Mouse (Mus musculus): Measurements from ENCODE around the gene Cbs. TPM values are rescaled to one million over a fixed set of nuclear protein-coding genes. Genes with fewer than 3 reads are reported as not detected.

The Cbs gene
- polyA plus RNA-seq, 1 experiment from 2014 or later, result 1.2 TPM

DNA sequence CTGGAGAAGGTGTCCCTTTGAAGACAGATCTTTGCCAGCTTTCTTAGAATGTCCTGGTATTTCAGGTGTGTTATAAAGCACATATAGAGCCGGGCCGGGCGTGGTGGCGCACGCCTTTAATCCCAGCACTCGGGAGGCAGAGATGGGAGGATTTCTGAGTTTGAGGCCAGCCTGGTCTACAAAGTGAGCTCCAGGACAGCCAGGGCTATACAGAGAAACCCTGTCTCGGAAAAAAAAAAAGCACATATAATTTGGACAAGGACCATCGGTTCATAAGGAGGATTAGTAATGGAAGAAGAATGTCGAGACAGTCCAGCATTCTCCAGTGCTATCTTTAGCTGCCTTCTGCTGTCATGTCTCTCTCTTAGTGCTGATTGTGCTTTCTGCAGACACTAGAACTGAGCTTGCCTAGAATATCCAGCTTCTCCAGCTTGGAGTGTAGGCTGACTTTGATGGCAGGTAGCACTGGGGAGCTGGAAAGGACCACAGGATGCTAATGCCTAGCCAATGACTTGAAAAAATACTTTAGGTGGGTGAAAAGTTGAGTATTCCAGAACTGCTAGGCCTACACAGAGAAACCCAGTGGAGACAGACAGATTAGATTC is 66.6 kb downstream of the Cbs start:
- ATAC-seq (peak; percentile 45), DNase-seq (ENCODE audit: low spot score) (peak; percentile 76)
- no peak for TF ChIP-seq CTCF (IDR thresholded peaks at IDR 0.05)
- no peak for TF ChIP-seq EP300 (IDR thresholded peaks at IDR 0.05)
- Histone ChIP-seq H3K4me2 (replicated peaks; ENCODE audit: low read depth, low read length) (no peak overlapping the region), H3K36me3 (ENCODE audit: insufficient read depth, low read length) (no peaks in the 10 kb centered on the region), H3K9ac (replicated peaks; ENCODE audit: low read depth) (0 out of 2 replicates have a peak overlapping the region, but pooled peaks have one; percentile 3), H3K9me3 (ENCODE audit: low read length) (no peaks in the 10 kb centered on the region), H3K27ac (ENCODE audit: low read length) (no peak overlapping the region), H3K4me3 (ENCODE audit: low read depth, low read length) (no peak overlapping the region), H3K4me1 (ENCODE audit: insufficient read depth, low read depth, low read length) (peaks cover 16% of the 10 kb centered on the region; the same call in 1 of the 2 replicates), H3K27me3 (replicated peaks; ENCODE audit: insufficient read depth, low read length) (no peaks in the 10 kb centered on the region)
- WGBS, result 76% methylated on average over 9 of the region's 9 CpGs

DNA sequence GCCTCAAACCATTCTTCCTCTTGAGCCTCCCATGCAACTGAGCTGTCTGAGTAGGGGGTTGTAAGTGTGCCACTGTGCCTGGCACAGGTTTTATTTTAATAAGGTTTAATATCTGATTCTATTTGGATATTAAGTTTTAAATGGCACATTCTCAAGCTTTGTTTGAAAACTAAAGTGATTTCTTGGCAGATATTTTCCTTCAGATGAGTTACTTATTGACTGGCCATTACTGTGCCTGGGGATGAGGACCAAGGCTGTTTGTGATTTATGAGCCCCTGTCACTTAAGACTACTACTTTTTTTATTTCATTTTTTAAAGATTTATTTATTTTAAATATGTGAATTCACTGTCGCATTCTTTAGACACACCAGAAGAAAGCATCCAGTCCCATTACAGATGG is 67.3 kb downstream of the Cbs start:
- TF ChIP-seq CTCF (IDR thresholded peaks at IDR 0.05) (no peak), EP300 (IDR thresholded peaks at IDR 0.05) (no peak)
- H3K4me3 ChIP-seq (ENCODE audit: low read depth, low read length), result no peak overlapping the region
- ATAC-seq (no peak), DNase-seq (ENCODE audit: low spot score) (no peak)
- H3K9ac ChIP-seq (replicated peaks; ENCODE audit: low read depth), result no peak overlapping the region
- no peaks in the 10 kb centered on the region for H3K36me3 ChIP-seq (ENCODE audit: insufficient read depth, low read length)
- H3K27ac ChIP-seq (ENCODE audit: low read length), result no peak overlapping the region
- no peaks in the 10 kb centered on the region for H3K27me3 ChIP-seq (replicated peaks; ENCODE audit: insufficient read depth, low read length)
- no peaks in the 10 kb centered on the region for H3K9me3 ChIP-seq (ENCODE audit: low read length)
- H3K4me1 ChIP-seq (ENCODE audit: insufficient read depth, low read depth, low read length), result peaks cover 16% of the 10 kb centered on the region; the same call in 1 of the 2 replicates
- H3K4me2 ChIP-seq (replicated peaks; ENCODE audit: low read depth, low read length), result no peak overlapping the region
- 84% methylated on average over 1 of the region's 1 CpGs for WGBS

DNA sequence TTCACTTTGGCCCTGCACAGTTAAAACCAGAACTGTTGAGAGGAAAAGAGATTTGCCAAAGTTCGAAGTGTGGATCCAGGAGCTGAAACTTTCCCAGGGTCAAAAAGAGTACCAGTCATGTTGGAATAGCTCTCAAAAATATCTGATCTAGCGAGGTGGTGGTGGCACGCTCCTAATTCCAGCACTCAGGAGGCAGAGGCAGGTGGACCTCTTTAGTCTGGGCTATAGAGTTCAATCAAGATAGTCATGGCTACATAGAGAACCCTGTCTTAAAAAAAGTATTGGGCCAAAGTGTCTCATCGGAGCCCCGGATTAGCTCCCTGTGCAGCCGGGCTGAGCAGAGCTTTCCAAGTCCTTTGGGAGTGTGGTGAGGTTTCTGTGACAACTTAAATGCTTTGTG is 70.8 kb downstream of the Cbs start:
- H3K4me1 ChIP-seq (ENCODE audit: insufficient read depth, low read depth, low read length), result peaks cover 19% of the 10 kb centered on the region; the same call in 1 of the 2 replicates
- 64% methylated on average over 6 of the region's 6 CpGs for WGBS
- H3K4me3 ChIP-seq (ENCODE audit: low read depth, low read length), result 0 out of 2 replicates have a peak overlapping the region, but pooled peaks have one; percentile 91
- no peak for ATAC-seq
- H3K27me3 ChIP-seq (replicated peaks; ENCODE audit: insufficient read depth, low read length), result no peaks in the 10 kb centered on the region
- peak overlapping the region; percentile 99; the same call in 1 of the 2 replicates for H3K27ac ChIP-seq (ENCODE audit: low read length)
- H3K9ac ChIP-seq (replicated peaks; ENCODE audit: low read depth), result peak overlapping the region; percentile 86; the same call in 1 of the 2 replicates
- H3K4me2 ChIP-seq (replicated peaks; ENCODE audit: low read depth, low read length), result peak overlapping the region; percentile 87
- DNase-seq (ENCODE audit: low spot score), result no peak
- H3K36me3 ChIP-seq (ENCODE audit: insufficient read depth, low read length), result no peaks in the 10 kb centered on the region
- no peaks in the 10 kb centered on the region for H3K9me3 ChIP-seq (ENCODE audit: low read length)
- TF ChIP-seq EP300 (IDR thresholded peaks at IDR 0.05), result no peak
- no peak for TF ChIP-seq CTCF (IDR thresholded peaks at IDR 0.05)

DNA sequence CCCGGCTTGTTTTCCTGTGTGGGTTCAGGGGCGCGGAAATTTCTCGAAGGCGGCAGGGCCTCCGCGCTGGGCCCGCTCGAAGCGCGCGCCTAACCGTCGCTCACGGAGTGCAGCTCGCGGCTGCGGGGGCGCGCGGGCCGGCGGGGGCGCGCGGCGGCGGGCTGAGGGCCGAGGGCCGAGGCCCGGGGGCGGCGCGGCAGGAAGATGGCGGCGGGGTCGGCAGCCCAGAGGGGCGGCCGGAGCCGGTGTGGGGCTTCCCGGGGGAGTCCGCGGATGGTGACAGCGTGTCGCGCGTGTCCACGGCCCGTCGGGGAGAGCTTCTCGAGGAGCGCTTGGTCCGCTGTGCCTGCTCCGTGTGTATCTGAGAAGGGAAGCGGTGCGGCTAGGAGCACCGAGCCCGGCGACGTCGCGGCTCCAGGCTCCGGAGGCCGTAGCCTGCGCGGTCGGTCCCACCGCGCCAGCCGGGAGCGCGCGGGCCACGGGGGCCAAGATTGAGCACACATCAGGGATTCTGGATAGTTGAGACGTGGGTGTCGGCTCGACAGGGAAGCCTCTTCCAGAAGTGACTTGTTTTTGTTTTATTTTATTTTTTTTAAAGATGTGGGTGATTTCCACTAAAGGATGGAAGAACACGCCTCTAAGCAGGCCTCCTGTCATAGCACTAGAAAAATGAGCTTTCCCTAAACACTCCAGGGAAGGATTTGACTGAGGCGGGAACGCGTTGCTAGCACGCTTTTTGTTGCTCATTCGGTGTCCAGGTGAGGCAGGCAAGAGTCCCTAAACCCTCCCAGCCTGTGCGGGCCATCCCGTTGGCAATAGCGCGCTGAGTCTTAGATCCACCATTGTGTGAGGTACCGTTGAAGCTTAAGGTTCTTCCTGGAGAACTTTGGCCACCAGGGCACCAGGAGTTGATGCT is 71.6 kb downstream of the Cbs start:
- H3K4me1 ChIP-seq (ENCODE audit: insufficient read depth, low read depth, low read length), result peaks cover 19% of the 10 kb centered on the region; the same call in 1 of the 2 replicates
- under 1% methylated on average over 55 of the region's 88 CpGs for WGBS
- peak; percentile 41 for TF ChIP-seq CTCF (IDR thresholded peaks at IDR 0.05)
- TF ChIP-seq EP300 (IDR thresholded peaks at IDR 0.05), result no peak
- H3K4me3 ChIP-seq (ENCODE audit: low read depth, low read length), result peak overlapping the region; percentile 91
- DNase-seq (ENCODE audit: low spot score) (peak; percentile 77), ATAC-seq (peak; percentile 37)
- no peaks in the 10 kb centered on the region for H3K9me3 ChIP-seq (ENCODE audit: low read length)
- H3K27ac ChIP-seq (ENCODE audit: low read length), result peak overlapping the region; percentile 99
- peak overlapping the region; percentile 87 for H3K4me2 ChIP-seq (replicated peaks; ENCODE audit: low read depth, low read length)
- peak overlapping the region; percentile 86 for H3K9ac ChIP-seq (replicated peaks; ENCODE audit: low read depth)
- H3K36me3 ChIP-seq (ENCODE audit: insufficient read depth, low read length), result no peaks in the 10 kb centered on the region
- H3K27me3 ChIP-seq (replicated peaks; ENCODE audit: insufficient read depth, low read length), result no peaks in the 10 kb centered on the region

DNA sequence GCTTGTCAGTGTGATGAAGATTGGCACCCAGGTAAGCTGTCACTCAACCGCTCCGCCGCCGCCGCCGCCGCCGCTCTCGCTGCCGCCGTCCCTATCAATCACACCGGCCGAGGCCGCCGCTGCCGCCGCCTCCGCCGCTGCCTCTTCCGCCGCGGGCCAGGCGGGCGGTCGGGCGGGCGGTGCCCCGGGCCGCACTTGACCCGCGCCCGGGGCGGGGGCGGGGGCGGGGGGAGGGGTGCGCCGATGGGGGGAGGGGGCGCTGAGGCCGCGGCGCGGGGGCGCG is 72.2 kb downstream of the Cbs start:
- peak overlapping the region; percentile 86 for H3K9ac ChIP-seq (replicated peaks; ENCODE audit: low read depth)
- H3K27ac ChIP-seq (ENCODE audit: low read length), result peak overlapping the region; percentile 99
- ATAC-seq (no peak), DNase-seq (ENCODE audit: low spot score) (no peak)
- TF ChIP-seq EP300 (IDR thresholded peaks at IDR 0.05), result no peak
- no peak for TF ChIP-seq CTCF (IDR thresholded peaks at IDR 0.05)
- peaks cover 19% of the 10 kb centered on the region; the same call in 1 of the 2 replicates for H3K4me1 ChIP-seq (ENCODE audit: insufficient read depth, low read depth, low read length)
- 4% methylated on average over 10 of the region's 44 CpGs for WGBS
- peak overlapping the region; percentile 87 for H3K4me2 ChIP-seq (replicated peaks; ENCODE audit: low read depth, low read length)
- no peaks in the 10 kb centered on the region for H3K27me3 ChIP-seq (replicated peaks; ENCODE audit: insufficient read depth, low read length)
- no peaks in the 10 kb centered on the region for H3K36me3 ChIP-seq (ENCODE audit: insufficient read depth, low read length)
- peak overlapping the region; percentile 91 for H3K4me3 ChIP-seq (ENCODE audit: low read depth, low read length)
- no peaks in the 10 kb centered on the region for H3K9me3 ChIP-seq (ENCODE audit: low read length)
